In genomic region chr5:137922171-137922570, GRCm38 (mm10) we compare ENCODE assay signal across 26 mouse cellular contexts. TPM values are rescaled to one million over a fixed set of nuclear protein-coding genes. Genes with fewer than 3 reads are reported as not detected.
DNase-seq lines count a peak whose midpoint lies in the region; ATAC-seq and TF ChIP-seq lines count a peak whose summit lies in the region.
"Had no signal": no experiment of that assay in that cellular context is flagged by ENCODE, and none has a peak within 500 bp of the region (broad histone marks: within the 10 kb centered on the region; RNA-seq: fewer than 3 reads in every experiment).

No protein-coding gene starts in this region.

- no peak overlapping the region for H3K4me2 ChIP-seq in kidney, embryonic 14.5 days (replicated peaks; ENCODE audit: low read depth, low read length)
- H3K4me2 ChIP-seq in lung, embryonic 15.5 days: no peak overlapping the region
- no peak overlapping the region for H3K4me2 ChIP-seq in liver, postnatal 0 days (ENCODE audit: low read depth, low read length)
- H3K4me2 ChIP-seq: embryonic facial prominence, embryonic 13.5 days; forebrain, embryonic 15.5 days; heart, embryonic 15.5 days; midbrain, embryonic 13.5 days; neural tube, embryonic 12.5 days had no signal

- no peaks in the 10 kb centered on the region for H3K27me3 ChIP-seq in kidney, embryonic 14.5 days (ENCODE audit: control insufficient read depth, insufficient read depth, low read length)
- no peaks in the 10 kb centered on the region for H3K27me3 ChIP-seq in lung, embryonic 15.5 days
- no peaks in the 10 kb centered on the region for H3K27me3 ChIP-seq in liver, postnatal 0 days (ENCODE audit: insufficient read depth, low read length)
- H3K27me3 ChIP-seq: embryonic facial prominence, embryonic 13.5 days; forebrain, embryonic 15.5 days; heart, embryonic 15.5 days; midbrain, embryonic 13.5 days; neural tube, embryonic 12.5 days had no signal

- H3K9ac ChIP-seq in kidney, embryonic 14.5 days (ENCODE audit: low read depth, low read length): no peak overlapping the region
- H3K9ac ChIP-seq in lung, embryonic 15.5 days: no peak overlapping the region
- H3K9ac ChIP-seq in liver, postnatal 0 days (replicated peaks): no peak overlapping the region
- H3K9ac ChIP-seq: embryonic facial prominence, embryonic 13.5 days; forebrain, embryonic 15.5 days; heart, embryonic 15.5 days; midbrain, embryonic 13.5 days; neural tube, embryonic 12.5 days had no signal

- no peak for TF ChIP-seq EP300 in liver, postnatal 0 days (IDR thresholded peaks at IDR 0.05; ENCODE audit: low read depth)

- peak; percentile 4 for DNase-seq in kidney, adult 18-20 months
- DNase-seq in lung, postnatal 14 days: no peak
- DNase-seq in liver, postnatal 0 days: no peak
- no peak for DNase-seq in adrenal gland, adult 2 months
- no peak for DNase-seq in heart, postnatal 4 days
- DNase-seq: adrenal gland, postnatal 14 days; cerebellum, postnatal 10 days; gastrocnemius, postnatal 25 days; thymus, adult 2 months had no signal

- ATAC-seq in kidney, embryonic 14.5 days (ENCODE audit: low FRiP score, low TSS enrichment): no peak
- ATAC-seq in lung, embryonic 15.5 days (ENCODE audit: borderline replicate concordance, extremely low read depth, low FRiP score, low TSS enrichment): no peak
- peak; percentile 87 for ATAC-seq in liver, postnatal 0 days
- ATAC-seq: CD4-positive, CD25-positive, alpha-beta regulatory T cell, adult 4 months; forebrain, embryonic 15.5 days; hindbrain, embryonic 16.5 days; midbrain, embryonic 13.5 days; Patski had no signal

- H3K4me3 ChIP-seq in kidney, embryonic 14.5 days (ENCODE audit: low read length): no peak overlapping the region
- H3K4me3 ChIP-seq in lung, embryonic 15.5 days: no peak overlapping the region
- no peak overlapping the region for H3K4me3 ChIP-seq in liver, postnatal 0 days (ENCODE audit: low read depth, low read length)
- H3K4me3 ChIP-seq: embryonic facial prominence, embryonic 13.5 days; forebrain, embryonic 15.5 days; heart, embryonic 15.5 days; midbrain, embryonic 13.5 days; neural tube, embryonic 12.5 days had no signal

- no peak overlapping the region for H3K27ac ChIP-seq in kidney, embryonic 14.5 days (ENCODE audit: low read depth, low read length)
- H3K27ac ChIP-seq in lung, embryonic 15.5 days: 0 out of 2 replicates have a peak overlapping the region, but pooled peaks have one; percentile 7
- peak overlapping the region; percentile 84 for H3K27ac ChIP-seq in liver, postnatal 0 days (ENCODE audit: low read depth)
- H3K27ac ChIP-seq: embryonic facial prominence, embryonic 13.5 days; forebrain, embryonic 15.5 days; heart, embryonic 15.5 days; midbrain, embryonic 13.5 days; neural tube, embryonic 12.5 days had no signal

- no peaks in the 10 kb centered on the region for H3K4me1 ChIP-seq in kidney, embryonic 14.5 days (ENCODE audit: control insufficient read depth, insufficient read depth, low read length)
- no peaks in the 10 kb centered on the region for H3K4me1 ChIP-seq in lung, embryonic 15.5 days
- H3K4me1 ChIP-seq in liver, postnatal 0 days (ENCODE audit: insufficient read depth): no peaks in the 10 kb centered on the region
- H3K4me1 ChIP-seq: embryonic facial prominence, embryonic 13.5 days; forebrain, embryonic 15.5 days; heart, embryonic 15.5 days; midbrain, embryonic 13.5 days; neural tube, embryonic 12.5 days had no signal

- H3K36me3 ChIP-seq in kidney, embryonic 14.5 days (ENCODE audit: control insufficient read depth, insufficient read depth, low read length): no peaks in the 10 kb centered on the region
- H3K36me3 ChIP-seq in lung, embryonic 15.5 days: no peaks in the 10 kb centered on the region
- no peaks in the 10 kb centered on the region; the same call in 1 of the 2 replicates for H3K36me3 ChIP-seq in liver, postnatal 0 days (replicated peaks; ENCODE audit: insufficient read depth, low read length)
- H3K36me3 ChIP-seq: embryonic facial prominence, embryonic 13.5 days; forebrain, embryonic 15.5 days; heart, embryonic 15.5 days; midbrain, embryonic 13.5 days; neural tube, embryonic 12.5 days had no signal

- no peaks in the 10 kb centered on the region for H3K9me3 ChIP-seq in kidney, embryonic 14.5 days (ENCODE audit: control insufficient read depth, low read length)
- H3K9me3 ChIP-seq in lung, embryonic 15.5 days: no peaks in the 10 kb centered on the region
- no peaks in the 10 kb centered on the region for H3K9me3 ChIP-seq in liver, postnatal 0 days (ENCODE audit: low read length)
- H3K9me3 ChIP-seq: embryonic facial prominence, embryonic 13.5 days; forebrain, embryonic 15.5 days; heart, embryonic 15.5 days; midbrain, embryonic 13.5 days; neural tube, embryonic 12.5 days had no signal

- no peak for TF ChIP-seq CTCF in liver, postnatal 0 days (IDR thresholded peaks at IDR 0.05; ENCODE audit: low read depth)

RNA-seq across cellular contexts. Expression of gene Cyp3a13, which starts 0.8 kb away (rescaled TPM):
- polyA plus RNA-seq in kidney, embryonic 14.5 days (2014; fragmentation: Nextera tagmentation; extraction: Ambion mirVana): not detected in 2 replicates
- 0.33 and 0.37 TPM in 2 replicates for polyA plus RNA-seq in lung, embryonic 15.5 days (2015; fragmentation: Nextera tagmentation; extraction: Ambion mirVana)
- polyA plus RNA-seq in liver, postnatal 0 days (2015; fragmentation: Nextera tagmentation; extraction: Ambion mirVana): 81.3 and 89.1 TPM in 2 replicates
- total RNA-seq in adrenal gland, adult 2 months (2021): under 1 TPM in 1 of 2 experiments, not detected in 1; 0.58 TPM
- polyA plus RNA-seq in adrenal gland, adult 2 months (2012; rRNA removed): not detected in 2 replicates
- under 1 TPM; 0.09 to 0.17 TPM for total RNA-seq in heart, postnatal 4 days (2021)
- total RNA-seq: hematopoietic stem cell, adult 5-6 weeks; megakaryocyte, adult 5-6 weeks had no signal
- polyA plus RNA-seq: brain, embryonic 14.5 days; CD4-positive, CD25-positive, alpha-beta regulatory T cell, adult 4 months; embryonic facial prominence, embryonic 13.5 days; forebrain, embryonic 15.5 days; heart, embryonic 15.5 days; hindbrain, embryonic 16.5 days; limb, embryonic 11.5 days; midbrain, embryonic 13.5 days; neural tube, embryonic 12.5 days had no signal

RNA-seq across cellular contexts. Expression of gene Gjc3, which starts 40.7 kb away (rescaled TPM):
- not detected in 2 replicates for polyA plus RNA-seq in kidney, embryonic 14.5 days (2014; fragmentation: Nextera tagmentation; extraction: Ambion mirVana)
- 0.10 and 0.12 TPM in 2 replicates for polyA plus RNA-seq in lung, embryonic 15.5 days (2015; fragmentation: Nextera tagmentation; extraction: Ambion mirVana)
- 0.22 and 0.26 TPM in 2 replicates for polyA plus RNA-seq in liver, postnatal 0 days (2015; fragmentation: Nextera tagmentation; extraction: Ambion mirVana)
- under 1 TPM; 0.06 to 0.38 TPM for total RNA-seq in adrenal gland, adult 2 months (2021)
- 0.03 and 0.19 TPM in 2 replicates for polyA plus RNA-seq in adrenal gland, adult 2 months (2012; rRNA removed)
- under 1 TPM; 0.29 to 0.61 TPM for total RNA-seq in heart, postnatal 4 days (2021)
- total RNA-seq: hematopoietic stem cell, adult 5-6 weeks; megakaryocyte, adult 5-6 weeks had no signal
- polyA plus RNA-seq: heart, embryonic 15.5 days; limb, embryonic 11.5 days; Patski had no signal

RNA-seq across cellular contexts. Expression of gene Pilrb2, which starts 50.6 kb away (rescaled TPM):
- 0.61 and 0.76 TPM in 2 replicates for polyA plus RNA-seq in kidney, embryonic 14.5 days (2014; fragmentation: Nextera tagmentation; extraction: Ambion mirVana)
- polyA plus RNA-seq in lung, embryonic 15.5 days (2015; fragmentation: Nextera tagmentation; extraction: Ambion mirVana): 0.83 and 1.1 TPM in 2 replicates
- 11.6 and 13.2 TPM in 2 replicates for polyA plus RNA-seq in liver, postnatal 0 days (2015; fragmentation: Nextera tagmentation; extraction: Ambion mirVana)
- total RNA-seq in adrenal gland, adult 2 months (2021): 1 to 10 TPM in 1 of 2 experiments, under 1 TPM in 1; 0.81 to 1.8 TPM
- polyA plus RNA-seq in adrenal gland, adult 2 months (2012; rRNA removed): 1.1 and 3.8 TPM in 2 replicates
- total RNA-seq in heart, postnatal 4 days (2021): 1 to 10 TPM in 1 of 2 experiments, not detected in 1; 1.0 TPM
- total RNA-seq: ES-E14; layer of hippocampus, postnatal 14 days had no signal
- polyA plus RNA-seq: embryonic facial prominence, embryonic 13.5 days; forebrain, embryonic 15.5 days; hindbrain, embryonic 16.5 days; limb, embryonic 11.5 days; midbrain, embryonic 13.5 days; neural tube, embryonic 12.5 days; Patski had no signal

RNA-seq across cellular contexts. Expression of gene Azgp1, which starts 59.1 kb away (rescaled TPM):
- polyA plus RNA-seq in kidney, embryonic 14.5 days (2014; fragmentation: Nextera tagmentation; extraction: Ambion mirVana): not detected in 2 replicates
- 0.17 TPM in 1 of 2 replicates, not detected in the other for polyA plus RNA-seq in lung, embryonic 15.5 days (2015; fragmentation: Nextera tagmentation; extraction: Ambion mirVana)
- 745 and 764 TPM in 2 replicates for polyA plus RNA-seq in liver, postnatal 0 days (2015; fragmentation: Nextera tagmentation; extraction: Ambion mirVana)
- total RNA-seq in adrenal gland, adult 2 months (2021): 1 to 10 TPM in 1 of 2 experiments, under 1 TPM in 1; 0.83 to 4.2 TPM
- polyA plus RNA-seq in adrenal gland, adult 2 months (2012; rRNA removed): 0.18 and 0.72 TPM in 2 replicates
- not detected for total RNA-seq in heart, postnatal 4 days (2021)
- total RNA-seq: ES-E14; gastrocnemius, postnatal 25 days; heart, adult 8-10 months; hematopoietic stem cell, adult 5-6 weeks; layer of hippocampus, postnatal 14 days; megakaryocyte, adult 5-6 weeks had no signal
- polyA plus RNA-seq: brain, embryonic 14.5 days; CD4-positive, CD25-positive, alpha-beta regulatory T cell, adult 4 months; forebrain, embryonic 15.5 days; hindbrain, embryonic 16.5 days; limb, embryonic 11.5 days; midbrain, embryonic 13.5 days; neural tube, embryonic 12.5 days; Patski; thymus, adult 2 months had no signal

Comparison
In these comparisons a context has a peak if more than half of its experiments do, and no peak if none do; other contexts are left out.
1. RNA of gene Cyp3a13, which starts 0.8 kb away (polyA plus RNA-seq): 81.3 to 89.1 TPM in liver, postnatal 0 days; 0.33 to 0.37 TPM in lung, embryonic 15.5 days, not detected in kidney, embryonic 14.5 days and not detected in adrenal gland, adult 2 months; every median in the first group is over 10 times any median in the second.